Mouse (Mus musculus) liver, embryonic 12.5 days (tissue): ENCODE data around the gene Lrg1. TPM values are rescaled to one million over a fixed set of nuclear protein-coding genes. Genes with fewer than 3 reads are reported as not detected.
"Not testable (repeated sequence)": the region's sequence is repeated elsewhere in the genome, so short reads cannot be mapped to it uniquely, and the experiment has no call there.

Experiments used
- ATAC-seq: fragments of 200-750 bp; cut with Nextera tagmentation; 2 replicates; pipeline ENCODE4 v1.8.0; 2017; ENCODE audit warnings: moderate number of reproducible peaks, mild to moderate bottlenecking, moderate library complexity
- H3K27ac ChIP-seq: fragments of 300-500 bp; sonication (generic); 2 replicates; pipeline ENCODE4 v1.5.1; 2016; ENCODE audit warnings: mild to moderate bottlenecking
- H3K27me3 ChIP-seq: fragments of 300-500 bp; sonication (generic); replicated peaks from 2 replicates; pipeline ENCODE4 v1.6.1; 2016; ENCODE audit warnings: mild to moderate bottlenecking, moderate library complexity
- H3K36me3 ChIP-seq: fragments of 300-500 bp; sonication (generic); 2 replicates; pipeline ENCODE4 v1.6.1; 2016; ENCODE audit warnings: mild to moderate bottlenecking, moderate library complexity
- H3K4me1 ChIP-seq: fragments of 300-500 bp; sonication (generic); 2 replicates; pipeline ENCODE4 v1.6.1; 2016
- H3K4me2 ChIP-seq: fragments of 300-500 bp; sonication (generic); 2 replicates; pipeline ENCODE4 v1.6.1; 2016; ENCODE audit warnings: mild to moderate bottlenecking, moderate library complexity
- H3K4me3 ChIP-seq: fragments of 300-500 bp; sonication (generic); 2 replicates; pipeline ENCODE4 v1.5.1; 2016; ENCODE audit warnings: mild to moderate bottlenecking, moderate library complexity
- H3K9ac ChIP-seq: fragments of 300-500 bp; sonication (generic); 2 replicates; pipeline ENCODE4 v1.6.1; 2016; ENCODE audit warnings: mild to moderate bottlenecking, moderate library complexity
- H3K9me3 ChIP-seq: fragments of 300-500 bp; sonication (generic); replicated peaks from 2 replicates; pipeline ENCODE4 v1.6.1; 2016; ENCODE audit warnings: mild to moderate bottlenecking, moderate library complexity
- WGBS: fragments of 180-500 bp; shearing (Covaris S2); methylation state at CpG from one replicate; pipeline ENCODE4 v1.1.7; 2016; ENCODE audit not compliant: insufficient replicate concordance; 5-methylcytosine and 5-hydroxymethylcytosine counted together
- polyA plus RNA-seq: library from polyadenylated mRNA; unstranded; fragments of >200 nt; fragmentation: Nextera tagmentation; extraction: Ambion mirVana; gene quantifications from 2 replicates; pipeline ENCODE4 v1.2.1, GENCODE M21; 2016

The Lrg1 gene
- polyA plus RNA-seq, 1 experiment from 2014 or later, result 0.27 TPM

- Histone ChIP-seq H3K4me2 (no peak overlapping the region), H3K9ac (no peak overlapping the region), H3K4me3 (no peak overlapping the region), H3K9me3 (no peaks in the 10 kb centered on the region), H3K27me3 (no peaks in the 10 kb centered on the region), H3K27ac (no peak overlapping the region), H3K4me1 (no peaks in the 10 kb centered on the region), H3K36me3 (peaks cover 22% of the 10 kb centered on the region)
- ATAC-seq, result no peak
- WGBS, result 52% methylated on average over 4 of the region's 4 CpGs
Observed at GRCm38 (mm10) chr17:56106981-56107380, 14.8 kb downstream of the Lrg1 start.

GRCm38 (mm10) chr17:56106436-56106835, 15.4 kb downstream of the Lrg1 start:
- peaks cover 27% of the 10 kb centered on the region for H3K36me3 ChIP-seq
- not testable (repeated sequence) for H3K4me3 ChIP-seq, H3K4me2 ChIP-seq, H3K27ac ChIP-seq, H3K4me1 ChIP-seq, H3K9me3 ChIP-seq, ATAC-seq, H3K9ac ChIP-seq, H3K27me3 ChIP-seq
- WGBS, result 84% methylated on average over 4 of the region's 4 CpGs

- H3K9ac ChIP-seq, H3K4me3 ChIP-seq, H3K27ac ChIP-seq, ATAC-seq, H3K27me3 ChIP-seq, H3K4me1 ChIP-seq, H3K9me3 ChIP-seq, H3K4me2 ChIP-seq: not testable (repeated sequence)
- WGBS, result 70% methylated on average over 3 of the region's 5 CpGs
- H3K36me3 ChIP-seq, result peaks cover 43% of the 10 kb centered on the region
Observed at GRCm38 (mm10) chr17:56104821-56105220, 17.0 kb downstream of the Lrg1 start.

- WGBS, result 85% methylated on average over 8 of the region's 8 CpGs
- no peak overlapping the region for H3K4me2 ChIP-seq
- no peaks in the 10 kb centered on the region for H3K4me1 ChIP-seq
- H3K9me3 ChIP-seq, result no peaks in the 10 kb centered on the region
- ATAC-seq, result no peak
- peaks cover 55% of the 10 kb centered on the region for H3K36me3 ChIP-seq
- no peaks in the 10 kb centered on the region for H3K27me3 ChIP-seq
- H3K4me3 ChIP-seq, result no peak overlapping the region
- no peak overlapping the region for H3K9ac ChIP-seq
- H3K27ac ChIP-seq, result no peak overlapping the region
Observed at GRCm38 (mm10) chr17:56103465-56104285, 18.1 kb downstream of the Lrg1 start.

GRCm38 (mm10) chr17:56102927-56103326, 18.9 kb downstream of the Lrg1 start:
- no peaks in the 10 kb centered on the region for H3K4me1 ChIP-seq
- no peaks in the 10 kb centered on the region for H3K27me3 ChIP-seq
- H3K9me3 ChIP-seq, result no peaks in the 10 kb centered on the region
- no peak overlapping the region for H3K4me2 ChIP-seq
- H3K9ac ChIP-seq, result no peak overlapping the region
- peaks cover 62% of the 10 kb centered on the region for H3K36me3 ChIP-seq
- H3K27ac ChIP-seq, result no peak overlapping the region
- WGBS, result 88% methylated on average over 9 of the region's 9 CpGs
- ATAC-seq, result no peak
- no peak overlapping the region for H3K4me3 ChIP-seq

GRCm38 (mm10) chr17:56102158-56102557, 19.6 kb downstream of the Lrg1 start:
- ATAC-seq, result no peak
- WGBS, result 81% methylated on average over 5 of the region's 5 CpGs
- H3K4me3 ChIP-seq, result no peak overlapping the region
- H3K36me3 ChIP-seq, result peaks cover 70% of the 10 kb centered on the region
- no peaks in the 10 kb centered on the region for H3K4me1 ChIP-seq
- no peaks in the 10 kb centered on the region for H3K27me3 ChIP-seq
- H3K27ac ChIP-seq, result no peak overlapping the region
- H3K4me2 ChIP-seq, result no peak overlapping the region
- H3K9ac ChIP-seq, result no peak overlapping the region
- no peaks in the 10 kb centered on the region for H3K9me3 ChIP-seq

GRCm38 (mm10) chr17:56100811-56101210, 21.0 kb downstream of the Lrg1 start:
- Histone ChIP-seq H3K4me1 (no peaks in the 10 kb centered on the region), H3K9me3 (no peaks in the 10 kb centered on the region), H3K4me3 (no peak overlapping the region), H3K4me2 (no peak overlapping the region), H3K27ac (no peak overlapping the region), H3K27me3 (no peaks in the 10 kb centered on the region), H3K36me3 (peaks cover 83% of the 10 kb centered on the region), H3K9ac (no peak overlapping the region)
- ATAC-seq, result no peak
- WGBS, result 85% methylated on average over 3 of the region's 3 CpGs

- WGBS, result 85% methylated on average over 15 of the region's 15 CpGs
- H3K36me3 ChIP-seq, result peaks cover 99% of the 10 kb centered on the region
- H3K4me3 ChIP-seq, result no peak overlapping the region
Observed at GRCm38 (mm10) chr17:56098711-56099572, 22.9 kb downstream of the Lrg1 start.

GRCm38 (mm10) chr17:56098180-56098579, 23.6 kb downstream of the Lrg1 start:
- Histone ChIP-seq H3K36me3 (peaks cover 98% of the 10 kb centered on the region), H3K4me2 (no peak overlapping the region), H3K27me3 (no peaks in the 10 kb centered on the region), H3K4me3 (no peak overlapping the region), H3K9me3 (no peaks in the 10 kb centered on the region), H3K9ac (no peak overlapping the region), H3K4me1 (no peaks in the 10 kb centered on the region), H3K27ac (no peak overlapping the region)
- no peak for ATAC-seq
- 90% methylated on average over 8 of the region's 8 CpGs for WGBS

More at GRCm38 (mm10) chr17:56098711-56099572, 22.9 kb downstream of the Lrg1 start:
- H3K4me1 ChIP-seq, result no peaks in the 10 kb centered on the region
- no peaks in the 10 kb centered on the region for H3K27me3 ChIP-seq
- H3K4me2 ChIP-seq, result no peak overlapping the region
- no peak overlapping the region for H3K27ac ChIP-seq
- H3K9me3 ChIP-seq, result no peaks in the 10 kb centered on the region
- no peak for ATAC-seq
- H3K9ac ChIP-seq, result no peak overlapping the region

GRCm38 (mm10) chr17:56096883-56097282, 24.9 kb downstream of the Lrg1 start:
- Histone ChIP-seq H3K27ac (no peak overlapping the region), H3K9ac (no peak overlapping the region), H3K4me2 (no peak overlapping the region), H3K4me3 (no peak overlapping the region), H3K4me1 (no peaks in the 10 kb centered on the region), H3K9me3 (no peaks in the 10 kb centered on the region), H3K36me3 (peaks cover 92% of the 10 kb centered on the region), H3K27me3 (no peaks in the 10 kb centered on the region)
- no peak for ATAC-seq
- 81% methylated on average over 12 of the region's 12 CpGs for WGBS

GRCm38 (mm10) chr17:56092794-56093193, 29.0 kb downstream of the Lrg1 start:
- Histone ChIP-seq H3K27ac (no peak overlapping the region), H3K4me2 (no peak overlapping the region), H3K27me3 (no peaks in the 10 kb centered on the region), H3K4me3 (no peak overlapping the region), H3K9ac (no peak overlapping the region), H3K4me1 (no peaks in the 10 kb centered on the region), H3K9me3 (no peaks in the 10 kb centered on the region), H3K36me3 (peaks cover 84% of the 10 kb centered on the region)
- 85% methylated on average over 1 of the region's 1 CpGs for WGBS
- 0 out of 2 replicates have a peak, but pooled peaks have one; percentile 25 for ATAC-seq

GRCm38 (mm10) chr17:56092312-56092711, 29.5 kb downstream of the Lrg1 start:
- H3K36me3 ChIP-seq, result peaks cover 82% of the 10 kb centered on the region
- ATAC-seq, result no peak
- WGBS, result 63% methylated on average over 1 of the region's 1 CpGs
- H3K4me2 ChIP-seq, result no peak overlapping the region
- no peak overlapping the region for H3K9ac ChIP-seq
- no peaks in the 10 kb centered on the region for H3K9me3 ChIP-seq
- no peak overlapping the region for H3K27ac ChIP-seq
- no peaks in the 10 kb centered on the region for H3K27me3 ChIP-seq
- H3K4me1 ChIP-seq, result no peaks in the 10 kb centered on the region
- H3K4me3 ChIP-seq, result no peak overlapping the region
